Mouse (Mus musculus) C2C12 (cell line): Measurements from ENCODE around the gene Clip2.

Experiments
- CTCF ChIP-seq: IDR thresholded peaks from one replicate; pipeline ENCODE4 v1.5.1; 2011; ENCODE audit not compliant: control insufficient read depth, insufficient read depth, insufficient read length
- MAX ChIP-seq: IDR thresholded peaks from one replicate; pipeline ENCODE4 v1.6.1; 2011; ENCODE audit warnings: mild to moderate bottlenecking, control low read depth
- MYOG ChIP-seq: IDR thresholded peaks from one replicate; pipeline ENCODE4 v1.6.1; 2011; ENCODE audit not compliant: control insufficient read depth, insufficient read length; ENCODE audit errors: extremely low read depth

GRCm38 (mm10) chr5:134525971-134526711 lies 26.1 kb downstream of the Clip2 start:
- TF ChIP-seq CTCF (no peak), MAX (no peak), MYOG (no peak)
